Mouse (Mus musculus) embryonic facial prominence, embryonic 10.5 days (tissue): Measurements from ENCODE around the gene Fam234b. TPM values are rescaled to one million over a fixed set of nuclear protein-coding genes. Genes with fewer than 3 reads are reported as not detected.

ENCODE experiments used
- DNase-seq: peaks from one replicate; pipeline ENCODE4 v3.0.0-alpha.2; 2017; ENCODE audit warnings: low spot score
- H3K27ac ChIP-seq: fragments of 300-500 bp; sonication (generic); replicated peaks from 2 replicates; pipeline ENCODE4 v1.5.1; 2016; ENCODE audit warnings: mild to moderate bottlenecking
- H3K27me3 ChIP-seq: fragments of 300-500 bp; sonication (generic); replicated peaks from 2 replicates; pipeline ENCODE4 v1.6.1; 2016; ENCODE audit warnings: low read depth, mild to moderate bottlenecking; ENCODE audit not compliant: poor library complexity, severe bottlenecking
- H3K36me3 ChIP-seq: fragments of 300-500 bp; sonication (generic); replicated peaks from 2 replicates; pipeline ENCODE4 v1.6.1; 2016; ENCODE audit warnings: mild to moderate bottlenecking, moderate library complexity
- H3K4me1 ChIP-seq: fragments of 300-500 bp; sonication (generic); 2 replicates; pipeline ENCODE4 v1.6.1; 2016
- H3K4me3 ChIP-seq: fragments of 300-500 bp; sonication (generic); 2 replicates; pipeline ENCODE4 v1.5.1; 2016; ENCODE audit warnings: mild to moderate bottlenecking, moderate library complexity
- H3K9me3 ChIP-seq: fragments of 300-500 bp; sonication (generic); 2 replicates; pipeline ENCODE4 v1.6.1; 2016; ENCODE audit warnings: mild to moderate bottlenecking
- WGBS: fragments of 180-500 bp; shearing (Covaris S2); methylation state at CpG from one replicate; pipeline ENCODE4 v1.1.7; 2016; 5-methylcytosine and 5-hydroxymethylcytosine counted together
- polyA plus RNA-seq: library from polyadenylated mRNA; unstranded; fragments of >200 nt; fragmentation: Nextera tagmentation; extraction: Ambion mirVana; gene quantifications from 2 replicates; pipeline ENCODE4 v1.2.1, GENCODE M21; 2016

The Fam234b gene
- polyA plus RNA-seq, 1 experiment from 2014 or later = 18.4 TPM

- Histone ChIP-seq H3K4me3 (no peak overlapping the region), H3K27ac (no peak overlapping the region), H3K9me3 (no peaks in the 10 kb centered on the region), H3K36me3 (peaks cover 11% of the 10 kb centered on the region; the same call in 1 of the 2 replicates), H3K27me3 (no peaks in the 10 kb centered on the region), H3K4me1 (peaks cover 9% of the 10 kb centered on the region)
- 87% methylated on average over 3 of the region's 3 CpGs for WGBS
- DNase-seq = no peak
Observed at GRCm38 (mm10) chr6:135236576-135236975, 38.8 kb downstream of the Fam234b start.

- peaks cover 8% of the 10 kb centered on the region; the same call in 1 of the 2 replicates for H3K36me3 ChIP-seq
- no peak for DNase-seq
- WGBS = 79% methylated on average over 14 of the region's 14 CpGs
- H3K4me1 ChIP-seq = peaks cover 16% of the 10 kb centered on the region
- H3K27ac ChIP-seq = no peak overlapping the region
- no peaks in the 10 kb centered on the region for H3K27me3 ChIP-seq
- H3K9me3 ChIP-seq = no peaks in the 10 kb centered on the region
- no peak overlapping the region for H3K4me3 ChIP-seq
Observed at GRCm38 (mm10) chr6:135237326-135237725, 39.5 kb downstream of the Fam234b start.

DNA sequence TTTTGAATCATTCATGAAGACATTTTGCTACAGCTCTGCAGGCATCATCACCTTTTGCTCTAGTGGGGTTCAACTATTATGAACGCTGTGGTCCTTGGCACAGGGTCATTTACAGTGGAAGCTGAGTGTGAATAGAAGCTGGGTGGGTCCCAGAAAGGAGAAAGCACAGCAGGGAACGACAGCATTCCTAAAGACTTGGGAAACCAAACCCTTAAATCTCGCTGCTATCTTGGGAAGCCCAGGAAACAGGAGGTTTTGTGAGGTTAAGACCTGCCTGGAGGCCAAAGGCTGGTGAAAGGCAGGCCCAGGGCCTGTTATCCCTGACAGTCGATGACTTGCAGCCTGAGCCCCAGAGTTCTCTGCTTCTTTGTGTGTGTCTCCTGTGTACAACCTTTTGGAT, 40.4 kb downstream of the Fam234b start:
- Histone ChIP-seq H3K4me1 (peaks cover 18% of the 10 kb centered on the region), H3K27me3 (no peaks in the 10 kb centered on the region), H3K9me3 (no peaks in the 10 kb centered on the region), H3K36me3 (peaks cover 8% of the 10 kb centered on the region; the same call in 1 of the 2 replicates), H3K27ac (no peak overlapping the region), H3K4me3 (no peak overlapping the region)
- WGBS = 43% methylated on average over 4 of the region's 4 CpGs
- no peak for DNase-seq

DNA sequence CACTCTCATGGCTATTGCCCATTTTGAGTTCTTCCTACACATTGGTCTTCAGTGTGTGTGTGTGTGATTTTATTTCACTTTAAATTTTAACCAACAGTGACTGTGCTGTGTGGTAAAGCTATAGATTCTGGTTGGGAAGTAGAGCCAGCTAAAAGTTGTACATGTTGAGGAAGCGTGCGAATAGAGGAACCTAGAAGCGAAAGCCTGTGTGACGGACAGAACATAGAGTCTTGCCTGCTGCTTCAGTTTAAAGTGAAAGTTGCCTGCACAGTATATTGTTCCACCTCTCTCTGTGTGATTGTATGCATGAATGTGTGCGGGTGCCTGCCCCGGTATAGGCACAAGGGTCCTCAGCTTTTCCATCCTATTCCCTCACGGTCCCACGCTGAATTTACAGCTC, 42.6 kb downstream of the Fam234b start:
- H3K4me1 ChIP-seq = peaks cover 18% of the 10 kb centered on the region
- H3K36me3 ChIP-seq = 0 out of 2 replicates have a peak, but pooled peaks cover 2% of the 10 kb centered on the region
- H3K27me3 ChIP-seq = no peaks in the 10 kb centered on the region
- 94% methylated on average over 8 of the region's 8 CpGs for WGBS
- H3K4me3 ChIP-seq = no peak overlapping the region
- no peaks in the 10 kb centered on the region for H3K9me3 ChIP-seq
- H3K27ac ChIP-seq = no peak overlapping the region
- no peak for DNase-seq

DNA sequence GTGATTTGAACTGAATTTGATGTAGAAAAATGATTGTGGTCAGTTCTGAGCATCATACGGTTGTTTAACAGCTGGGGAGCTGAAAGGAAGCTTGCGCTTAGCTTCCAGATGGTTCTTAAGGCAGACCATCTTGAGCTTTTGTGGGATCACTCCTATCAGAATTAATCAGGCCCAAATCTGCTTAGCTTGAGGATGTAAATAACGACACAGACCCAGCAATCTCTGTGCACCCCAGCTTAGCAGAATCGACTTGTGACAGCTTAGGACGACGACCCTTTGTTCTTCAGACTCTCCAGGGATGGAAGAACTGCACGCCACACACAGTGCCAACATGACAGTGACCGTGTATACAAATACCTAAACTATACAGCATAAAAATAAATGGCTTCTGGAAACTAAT, 47.8 kb downstream of the Fam234b start:
- DNase-seq = no peak
- Histone ChIP-seq H3K4me3 (no peak overlapping the region), H3K9me3 (no peaks in the 10 kb centered on the region), H3K27me3 (no peaks in the 10 kb centered on the region), H3K27ac (no peak overlapping the region), H3K4me1 (peaks cover 15% of the 10 kb centered on the region), H3K36me3 (no peaks in the 10 kb centered on the region)
- WGBS = 79% methylated on average over 8 of the region's 8 CpGs

DNA sequence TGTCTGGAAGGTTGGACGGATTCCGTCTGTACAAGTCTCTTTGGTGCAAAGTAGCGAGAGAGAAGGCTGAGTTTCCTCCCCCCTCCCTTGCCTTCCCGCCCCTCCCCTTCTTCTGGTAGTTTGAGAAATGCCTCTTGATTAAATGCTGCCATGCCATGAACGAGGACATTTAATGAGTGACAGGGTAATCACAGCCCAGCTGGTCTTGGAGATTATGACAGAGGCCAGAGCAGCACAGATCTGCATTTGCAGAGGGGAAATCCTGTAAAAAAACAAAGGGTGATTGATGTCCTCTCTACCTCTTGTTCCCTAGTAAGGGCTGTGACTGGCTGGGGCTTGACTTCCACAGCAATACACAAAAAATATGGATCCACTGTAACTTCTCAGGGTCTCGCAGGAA, 50.1 kb downstream of the Fam234b start:
- peaks cover 21% of the 10 kb centered on the region for H3K4me1 ChIP-seq
- H3K27me3 ChIP-seq = peaks cover 13% of the 10 kb centered on the region; the same call in 1 of the 2 replicates
- no peaks in the 10 kb centered on the region for H3K9me3 ChIP-seq
- no peaks in the 10 kb centered on the region for H3K36me3 ChIP-seq
- DNase-seq = no peak
- 67% methylated on average over 6 of the region's 6 CpGs for WGBS
- no peak overlapping the region for H3K27ac ChIP-seq
- no peak overlapping the region for H3K4me3 ChIP-seq

GRCm38 (mm10) chr6:135249846-135250531, 52.2 kb downstream of the Fam234b start:
- Histone ChIP-seq H3K27ac (no peak overlapping the region), H3K4me1 (peaks cover 25% of the 10 kb centered on the region)
- 60% methylated on average over 19 of the region's 19 CpGs for WGBS

DNA sequence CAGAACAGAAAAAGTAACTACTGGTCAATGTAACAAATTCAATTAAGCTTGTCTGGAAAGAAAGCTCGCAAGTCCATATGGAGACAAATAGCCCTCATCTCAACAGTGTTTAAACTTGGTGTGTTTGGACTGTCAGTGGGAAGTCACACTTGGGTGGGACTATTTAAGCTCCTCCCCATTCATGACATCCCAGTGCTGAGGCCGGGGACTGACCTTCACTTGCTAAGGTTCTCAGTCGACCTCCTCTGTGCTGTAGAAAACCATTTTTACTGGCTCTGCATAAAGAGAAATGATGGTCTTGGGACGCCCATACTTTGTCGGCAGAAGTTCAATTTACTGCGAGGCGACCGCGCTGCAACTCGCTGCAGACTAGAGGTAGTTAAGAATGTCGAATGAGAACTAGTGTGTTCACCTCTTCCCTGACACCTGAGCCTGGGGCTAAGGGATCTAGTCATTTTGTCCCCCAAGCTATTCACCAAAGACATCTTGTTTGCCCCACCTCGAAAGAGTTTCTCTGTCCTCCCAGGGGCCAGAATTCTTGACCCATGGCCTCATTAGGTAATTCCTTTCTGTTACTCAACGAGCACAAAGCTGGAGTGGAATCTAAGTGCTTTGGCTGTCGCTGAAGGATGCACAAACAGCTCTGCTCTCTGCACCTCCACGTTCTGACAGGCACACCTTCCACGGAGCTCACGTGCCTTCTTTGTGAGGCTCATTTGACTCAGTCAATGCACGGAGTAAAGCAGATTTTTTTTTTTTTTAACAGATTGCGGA, 53.3 kb downstream of the Fam234b start:
- Histone ChIP-seq H3K36me3 (no peaks in the 10 kb centered on the region), H3K4me1 (peaks cover 25% of the 10 kb centered on the region), H3K4me3 (no peak overlapping the region), H3K9me3 (no peaks in the 10 kb centered on the region), H3K27me3 (peaks cover 21% of the 10 kb centered on the region; the same call in 1 of the 2 replicates), H3K27ac (peak overlapping the region; percentile 48; the same call in 1 of the 2 replicates)
- no peak for DNase-seq
- 61% methylated on average over 19 of the region's 19 CpGs for WGBS

More at GRCm38 (mm10) chr6:135249846-135250531, 52.2 kb downstream of the Fam234b start:
- Histone ChIP-seq H3K4me3 (no peak overlapping the region), H3K27me3 (peaks cover 21% of the 10 kb centered on the region; the same call in 1 of the 2 replicates), H3K9me3 (no peaks in the 10 kb centered on the region), H3K36me3 (no peaks in the 10 kb centered on the region)
- peak; percentile 73 for DNase-seq

- Histone ChIP-seq H3K4me3 (peak overlapping the region; percentile 48), H3K36me3 (no peaks in the 10 kb centered on the region), H3K4me1 (peaks cover 25% of the 10 kb centered on the region), H3K27ac (peak overlapping the region; percentile 77), H3K9me3 (no peaks in the 10 kb centered on the region), H3K27me3 (peaks cover 21% of the 10 kb centered on the region; the same call in 1 of the 2 replicates)
- whole genome bisulfite sequencing = 49% methylated on average over 24 of the region's 24 CpGs
- no peak for DNase-seq
Observed at GRCm38 (mm10) chr6:135251849-135252727, 54.3 kb downstream of the Fam234b start.

DNA sequence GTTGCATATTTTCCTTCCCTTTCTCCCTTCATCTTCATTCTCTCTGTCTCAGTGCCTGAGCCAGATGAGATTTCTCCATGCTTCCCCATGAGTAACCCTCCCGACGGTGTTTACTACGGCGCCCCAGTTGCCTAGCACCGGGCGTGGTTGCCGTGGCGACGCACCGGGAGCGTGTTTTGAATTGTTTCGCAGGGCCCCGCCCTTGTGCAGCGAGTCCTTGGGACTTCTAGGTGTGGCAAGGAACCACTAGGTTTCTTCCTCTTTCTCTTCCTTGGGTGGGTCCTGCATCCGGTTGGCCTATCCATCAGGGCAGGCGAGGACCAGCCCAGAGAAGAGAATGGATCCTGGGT, 54.9 kb downstream of the Fam234b start:
- peak overlapping the region; percentile 77 for H3K27ac ChIP-seq
- 6% methylated on average over 16 of the region's 16 CpGs for WGBS

DNA sequence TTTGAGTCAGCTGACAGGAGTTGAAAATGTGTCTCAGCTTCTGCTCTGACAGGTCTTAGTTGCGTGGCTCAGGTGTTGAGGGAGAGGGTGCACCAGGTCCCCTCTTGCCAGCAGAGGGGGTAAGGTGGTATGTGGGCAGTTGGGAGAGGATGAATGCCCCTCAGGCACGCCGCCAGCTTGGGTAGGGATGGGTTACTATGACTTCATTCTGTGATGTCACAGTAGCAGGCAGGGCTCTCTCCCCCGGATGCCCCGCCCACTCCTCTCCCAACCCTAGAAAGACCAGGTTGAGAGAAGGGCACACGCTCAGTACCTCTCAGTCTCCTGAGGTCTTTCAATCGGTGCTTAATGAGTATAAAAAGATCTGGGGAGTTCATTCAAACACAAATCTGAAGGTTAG, 56.4 kb downstream of the Fam234b start, which contains the start of gene Gsg1:
Gsg1 (minus strand) TSS at position 199 of the 400 bp plus-strand sequence.
- Histone ChIP-seq H3K36me3 (no peaks in the 10 kb centered on the region), H3K27ac (peak within 1 kb of the TSS; percentile 77), H3K4me3 (no peak within 1 kb of the TSS), H3K9me3 (no peaks in the 10 kb centered on the region), H3K4me1 (peaks cover 25% of the 10 kb centered on the region), H3K27me3 (peaks cover 21% of the 10 kb centered on the region; the same call in 1 of the 2 replicates)
- WGBS = 79% methylated on average over 7 of the region's 7 CpGs
- DNase-seq = no peak

More for the DNA sequence above, 54.9 kb downstream of the Fam234b start:
- Histone ChIP-seq H3K27me3 (peaks cover 21% of the 10 kb centered on the region; the same call in 1 of the 2 replicates), H3K4me1 (peaks cover 25% of the 10 kb centered on the region), H3K36me3 (no peaks in the 10 kb centered on the region), H3K4me3 (peak overlapping the region; percentile 48), H3K9me3 (no peaks in the 10 kb centered on the region)
- peak; percentile 90 for DNase-seq

- DNase-seq = no peak
- Histone ChIP-seq H3K36me3 (no peaks in the 10 kb centered on the region), H3K9me3 (peaks cover 5% of the 10 kb centered on the region; the same call in 1 of the 2 replicates), H3K27me3 (no peaks in the 10 kb centered on the region), H3K4me1 (no peaks in the 10 kb centered on the region), H3K27ac (no peak overlapping the region), H3K4me3 (no peak overlapping the region)
- 91% methylated on average over 6 of the region's 6 CpGs for WGBS
Observed at GRCm38 (mm10) chr6:135260435-135260834, 62.7 kb downstream of the Fam234b start.
